Mouse (Mus musculus): ENCODE measurements around the gene Gm853.

DNA sequence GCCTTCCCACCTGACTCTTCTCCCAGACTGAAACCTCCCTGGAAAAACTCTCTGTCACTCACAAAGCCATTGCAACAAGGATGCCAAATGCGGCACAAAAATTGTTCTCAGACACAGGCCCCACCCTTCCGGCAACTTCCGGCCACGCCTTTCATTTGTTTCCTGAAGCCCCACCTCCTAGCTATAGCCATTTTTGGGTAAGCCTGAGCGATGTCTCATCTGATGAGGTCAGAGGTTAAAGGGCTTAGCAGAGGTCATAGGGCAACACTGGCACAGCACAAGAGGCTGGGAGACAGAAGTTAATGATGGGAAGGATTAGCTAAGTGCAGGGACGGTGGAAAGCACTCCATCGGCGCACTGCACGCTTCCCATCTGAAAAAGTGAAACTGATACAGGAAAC, 44.4 kb upstream of the Gm853 start:
- no peak for TF ChIP-seq POLR2A (IDR thresholded peaks at IDR 0.05; ENCODE audit: low read depth, low read length)
- TF ChIP-seq CTCF (IDR thresholded peaks at IDR 0.05; ENCODE audit: borderline replicate concordance, insufficient read depth, low read length), result no peak
